Mouse (Mus musculus) neural tube, embryonic 15.5 days (tissue): Measurements from ENCODE around the gene Gm49354. TPM values are rescaled to one million over a fixed set of nuclear protein-coding genes. Genes with fewer than 3 reads are reported as not detected.

Experiments used
- polyA plus RNA-seq: library from polyadenylated mRNA; unstranded; fragments of >200 nt; fragmentation: Nextera tagmentation; extraction: Ambion mirVana; gene quantifications from 2 replicates; pipeline ENCODE4 v1.2.1, GENCODE M21; 2015

The Gm49354 gene
- polyA plus RNA-seq, 1 experiment from 2014 or later = not detected

Other genes starting within 250 kb of the Gm49354 start
- gene Agtpbp1, start 197.0 kb downstream of the Gm49354 start, polyA plus RNA-seq = 67.4 and 72.5 TPM in 2 replicates
- gene Naa35, start 197.0 kb downstream of the Gm49354 start, polyA plus RNA-seq = 123 and 131 TPM in 2 replicates
- gene Golm1, start 106.4 kb downstream of the Gm49354 start, polyA plus RNA-seq = 19.1 and 23.8 TPM in 2 replicates
- gene 4921517D22Rik, start 88.1 kb downstream of the Gm49354 start, polyA plus RNA-seq = not detected in 2 replicates
- 0.03 and 0.13 TPM in 2 replicates for gene Spata31d1a, start 71.9 kb downstream of the Gm49354 start, polyA plus RNA-seq
- gene Spata31d1b, start 70.0 kb downstream of the Gm49354 start, polyA plus RNA-seq = not detected in 2 replicates
- not detected in 2 replicates for gene Spata31d1d, start 50.5 kb downstream of the Gm49354 start, polyA plus RNA-seq
- gene 1700014D04Rik, start 35.5 kb downstream of the Gm49354 start, polyA plus RNA-seq = 0.14 and 0.22 TPM in 2 replicates
- 158 and 171 TPM in 2 replicates for gene Isca1, start 12.4 kb downstream of the Gm49354 start, polyA plus RNA-seq
- gene Tut7, start 40.9 kb upstream of the Gm49354 start, polyA plus RNA-seq = 41.7 and 46.3 TPM in 2 replicates